Mouse (Mus musculus) gastrocnemius, adult 8-10 months (tissue): ENCODE data around the gene Fahd1. TPM values are rescaled to one million over a fixed set of nuclear protein-coding genes. Genes with fewer than 3 reads are reported as not detected.
A peak's percentile ranks its signal among the peaks of the same experiment; 100 is the strongest.

ENCODE experiments used
- DNase-seq, 2 experiments: peaks; one replicate each; pipeline ENCODE4 v3.0.0; 2022; ENCODE audit warnings: low spot score in 2 of 2
- total RNA-seq, 4 experiments: library from RNA; stranded (reverse); gene quantifications; 2 replicates each; pipeline ENCODE4 v1.2.4; 2022

The Fahd1 gene
- total RNA-seq, 4 experiments from 2014 or later = 41.7 to 53.2 (median 46.3) TPM

- DNase-seq = no peak
Observed at GRCm38 (mm10) chr17:24847386-24847785, 2.8 kb downstream of the Fahd1 start.

GRCm38 (mm10) chr17:24844525-24844924 lies 5.6 kb downstream of the Fahd1 start:
- DNase-seq = no peak

DNA sequence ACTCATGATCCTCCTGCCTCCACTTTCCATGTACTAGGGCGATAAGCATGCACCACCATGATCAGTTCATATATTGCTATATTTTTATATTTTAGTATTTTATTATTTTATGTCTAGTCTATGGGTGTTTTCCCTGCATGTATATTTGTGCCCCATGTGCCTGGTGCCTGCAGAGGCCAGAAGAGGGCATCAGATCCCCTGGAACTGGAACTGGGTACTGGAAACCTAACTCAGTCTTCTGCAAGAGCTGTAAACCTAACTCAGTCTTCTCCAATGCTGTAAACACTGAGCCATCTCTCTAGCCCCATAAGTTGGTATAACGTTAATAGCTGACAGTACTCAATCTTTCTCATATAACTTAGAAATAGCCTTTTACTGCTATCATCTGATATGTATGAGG lies 7.5 kb downstream of the Fahd1 start:
- DNase-seq = no peak

DNA sequence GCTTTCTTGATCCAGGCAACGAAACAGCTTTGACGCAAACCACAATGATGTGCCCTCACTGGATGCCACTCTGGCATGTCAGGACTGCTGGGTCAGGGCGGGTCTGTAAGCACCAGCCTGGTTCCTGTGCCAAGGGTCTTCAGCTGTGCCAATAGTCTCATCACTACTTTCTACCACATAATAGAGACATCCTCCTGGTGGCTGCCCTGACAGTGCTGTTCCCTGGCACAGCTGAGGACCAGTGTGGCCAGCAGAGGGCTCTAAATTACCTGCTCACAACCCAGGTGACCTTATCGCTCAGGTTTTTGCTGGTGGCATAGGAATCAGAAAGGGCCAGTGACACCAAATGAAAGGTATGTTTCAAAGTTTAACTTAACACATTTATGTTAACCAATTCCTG lies 9.0 kb downstream of the Fahd1 start:
- no peak for DNase-seq

- DNase-seq = no peak
Observed at GRCm38 (mm10) chr17:24840341-24840740, 9.8 kb downstream of the Fahd1 start.

DNA sequence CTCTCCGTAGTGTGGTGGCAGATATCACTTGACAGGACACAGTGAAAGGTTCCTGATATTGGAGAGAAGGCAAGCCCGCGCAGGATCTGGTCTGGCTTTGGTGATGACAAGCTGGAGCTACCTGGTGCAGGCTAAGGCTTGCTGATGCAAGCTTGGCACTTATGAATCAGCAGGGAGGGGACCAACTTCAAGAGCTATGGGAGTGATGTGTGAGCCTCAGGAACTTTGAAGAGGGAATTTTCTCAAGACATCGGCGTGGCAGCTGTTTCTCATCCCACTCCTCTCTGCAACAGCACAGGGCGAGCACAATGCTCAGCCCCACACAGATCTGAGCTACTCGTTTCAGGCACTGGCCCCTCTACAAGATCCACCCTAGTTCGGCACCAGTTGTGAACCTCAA lies 10.3 kb downstream of the Fahd1 start, which contains the start of gene Hagh:
TSS of gene Hagh (plus strand) at position 302 of the 400 bp plus-strand sequence.
- no peak for DNase-seq

DNA sequence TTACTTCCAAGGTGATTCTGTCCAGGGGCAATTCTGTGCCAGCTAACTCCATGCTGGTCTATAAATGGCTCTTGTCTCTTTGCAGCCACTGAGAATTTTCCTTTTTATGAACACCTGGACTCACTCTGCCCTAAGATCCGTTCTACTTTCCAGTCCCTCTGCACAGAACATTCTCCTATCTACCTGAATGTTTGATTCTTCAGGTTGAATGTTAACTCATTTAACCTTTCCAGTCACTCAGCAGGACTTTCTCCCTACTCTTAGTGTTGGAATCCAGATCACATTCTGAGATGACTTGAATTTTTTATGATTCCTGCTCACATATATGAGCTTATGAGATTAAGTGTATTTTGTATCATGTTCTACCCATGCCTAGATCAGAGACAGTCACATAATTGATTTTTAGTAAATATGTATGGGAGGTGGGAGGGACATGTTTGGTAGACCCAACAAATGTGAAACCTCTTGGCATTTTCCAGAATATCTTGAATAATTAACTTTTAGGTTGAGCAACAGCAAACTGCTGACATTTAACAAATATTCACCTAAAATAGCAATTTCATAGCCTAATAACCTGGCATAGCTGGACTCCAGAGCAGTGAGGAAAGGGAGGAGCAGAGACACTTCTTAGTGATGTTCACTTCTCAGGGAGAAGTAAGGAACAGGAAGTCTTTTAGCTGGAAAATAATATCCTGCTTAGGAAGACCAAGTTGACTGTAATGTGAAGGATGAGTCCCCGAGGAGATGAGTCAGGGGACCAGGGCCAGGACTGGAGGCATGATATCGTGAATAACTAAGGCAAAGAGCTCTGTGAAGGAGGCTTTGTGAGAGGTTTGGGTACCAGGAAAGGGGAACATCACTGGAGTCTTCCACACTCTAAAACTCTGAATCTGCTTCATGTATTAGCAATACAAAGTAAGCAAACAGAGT lies 28.5 kb downstream of the Fahd1 start:
- DNase-seq = no peak

GRCm38 (mm10) chr17:24819469-24819868 lies 30.7 kb downstream of the Fahd1 start:
- DNase-seq = no peak

GRCm38 (mm10) chr17:24818172-24818571 lies 32.0 kb downstream of the Fahd1 start:
- no peak for DNase-seq

DNA sequence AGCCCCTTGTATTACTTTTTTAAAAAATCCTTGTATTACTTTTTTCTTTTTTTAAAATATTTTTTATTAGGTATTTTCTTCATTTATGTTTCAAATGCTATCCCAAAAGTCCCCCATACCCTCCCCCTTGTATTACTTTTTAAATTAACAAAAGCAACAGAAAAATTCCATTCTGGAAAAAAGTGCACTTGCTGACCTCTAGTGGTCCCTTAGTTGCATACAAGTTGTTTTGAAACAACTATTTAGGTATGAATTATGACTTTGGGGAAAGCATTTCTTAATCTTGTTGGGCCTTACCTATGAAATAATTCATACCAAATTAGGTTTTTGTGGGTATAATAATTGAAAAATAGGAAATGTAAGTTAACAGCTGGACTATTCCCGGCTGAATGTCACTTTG lies 32.7 kb downstream of the Fahd1 start:
- no peak for DNase-seq

DNA sequence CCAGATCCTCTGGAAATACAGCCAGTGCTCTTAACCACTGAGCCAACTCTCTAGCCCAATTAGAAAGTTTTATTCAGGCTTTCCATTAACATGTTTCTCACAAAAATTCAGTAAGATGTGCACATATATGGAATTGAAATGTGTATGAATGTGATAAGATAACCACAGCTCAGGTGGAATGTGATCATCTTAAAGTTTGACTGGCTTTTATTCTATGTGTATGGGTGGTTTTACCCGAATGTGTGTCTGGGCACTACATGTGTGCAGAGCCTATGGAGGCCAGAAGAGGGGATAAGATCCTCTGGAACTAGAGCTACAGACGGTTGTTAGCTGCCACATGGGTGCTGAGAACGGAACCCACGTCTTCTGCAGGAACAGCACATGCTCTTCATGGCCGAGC lies 34.9 kb downstream of the Fahd1 start:
- DNase-seq = no peak

DNA sequence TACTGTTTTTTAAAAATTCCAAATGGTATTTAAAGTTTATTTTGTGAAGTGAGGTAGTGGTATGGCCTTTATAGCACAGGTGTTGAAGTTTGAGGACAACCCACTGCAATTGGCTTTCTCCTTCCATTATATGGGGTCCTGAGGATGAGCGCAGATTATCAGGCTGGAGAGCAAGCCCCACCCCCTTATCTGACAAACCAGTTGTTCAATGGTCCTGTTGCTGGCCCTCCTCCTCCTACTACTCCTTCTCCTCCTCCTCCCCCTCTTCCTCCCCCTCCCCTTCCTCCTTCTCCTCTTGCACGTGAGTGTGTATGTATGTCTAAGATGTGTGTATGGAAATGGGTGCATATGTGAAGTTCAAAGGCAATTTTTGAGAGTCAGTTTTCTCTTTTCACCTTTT lies 37.9 kb downstream of the Fahd1 start:
- DNase-seq = no peak

DNA sequence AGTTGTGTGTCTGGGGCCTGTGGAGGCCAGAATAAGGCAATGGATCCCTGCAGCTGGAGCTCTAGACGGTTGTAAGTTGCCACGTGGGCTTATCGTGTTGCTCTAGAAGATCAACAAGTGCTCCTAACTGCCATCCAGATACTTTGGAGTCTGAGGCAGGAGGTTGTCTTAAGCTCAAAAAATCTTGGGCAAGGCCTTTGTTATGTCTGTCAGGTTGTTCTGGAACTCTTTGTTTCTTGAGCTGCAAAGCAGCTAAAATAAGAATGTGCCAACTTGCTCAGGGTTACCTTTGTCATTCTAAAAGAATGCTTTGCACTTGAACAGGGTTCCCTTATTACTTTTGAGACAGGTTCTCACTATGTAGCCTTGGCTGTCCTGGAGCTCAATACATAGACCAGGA lies 39.0 kb downstream of the Fahd1 start:
- no peak for DNase-seq

- peak in 1 of 2 experiments; percentile 22 for DNase-seq
Observed at GRCm38 (mm10) chr17:24803952-24804951, 45.9 kb downstream of the Fahd1 start, which contains the start of gene Meiob. Meiob (plus strand) TSS chr17:24804289.

DNA sequence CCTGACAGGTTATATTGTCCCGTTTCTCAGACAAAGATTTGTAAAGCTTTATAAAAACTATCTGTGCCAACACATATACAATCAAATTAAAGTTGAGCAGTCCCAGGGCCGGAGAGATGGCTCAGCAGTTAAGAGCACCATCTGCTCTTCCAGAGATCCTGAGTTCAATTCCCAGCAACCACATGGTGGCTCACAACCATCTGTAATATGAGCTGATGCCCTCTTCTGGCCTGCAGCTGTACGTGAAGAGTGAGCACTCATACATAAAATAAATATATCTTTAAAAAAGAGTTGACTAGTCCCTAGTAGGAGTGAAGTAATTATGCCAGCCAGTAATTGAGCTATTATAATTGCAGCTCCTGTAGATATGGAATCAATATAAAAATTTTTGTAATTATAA lies 49.6 kb downstream of the Fahd1 start:
- no peak for DNase-seq

DNA sequence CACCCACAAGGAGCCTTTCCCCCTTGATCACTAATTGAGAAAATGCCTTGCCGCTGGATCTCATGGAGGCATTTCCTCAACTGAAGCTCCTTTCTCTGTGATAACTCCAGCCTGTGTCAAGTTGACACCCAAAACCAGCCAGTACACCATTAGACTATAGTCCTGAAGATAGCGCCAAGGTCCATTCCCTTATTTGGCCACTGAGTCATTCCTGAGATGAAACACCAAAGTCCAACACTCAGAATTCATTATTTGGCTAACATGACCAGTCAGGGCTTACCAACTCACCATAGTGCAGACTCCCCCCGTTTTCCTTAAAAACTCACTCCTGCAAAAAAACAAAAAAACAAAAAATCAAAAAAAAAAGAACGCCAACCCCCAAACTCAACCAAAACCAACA lies 50.7 kb downstream of the Fahd1 start:
- DNase-seq = no peak

Other genes with a start within 250 kb of the Fahd1 start
- 10 to 100 TPM; 75.8 to 86.4 (median 82.7) TPM for gene Tsc2, start 217.7 kb downstream of the Fahd1 start, total RNA-seq
- gene Nthl1, start 217.7 kb downstream of the Fahd1 start, total RNA-seq = 1 to 10 TPM; 1.8 to 3.4 (median 2.2) TPM
- 10 to 100 TPM; 17.8 to 38.4 (median 20.8) TPM for gene Slc9a3r2, start 200.0 kb downstream of the Fahd1 start, total RNA-seq
- gene Npw, start 191.9 kb downstream of the Fahd1 start, total RNA-seq = not detected
- 10 to 100 TPM; 22.4 to 27.6 (median 27.0) TPM for gene Zfp598, start 180.7 kb downstream of the Fahd1 start, total RNA-seq
- gene Syngr3, start 160.4 kb downstream of the Fahd1 start, total RNA-seq = under 1 TPM in 1 of 4 experiments, not detected in 3; 0.17 TPM
- 10 to 100 TPM; 38.2 to 54.4 (median 44.7) TPM for gene Gfer, start 154.2 kb downstream of the Fahd1 start, total RNA-seq
- gene Noxo1, start 154.1 kb downstream of the Fahd1 start, total RNA-seq = under 1 TPM; 0.22 to 0.70 (median 0.42) TPM
- gene Tbl3, start 142.7 kb downstream of the Fahd1 start, total RNA-seq = 10 to 100 TPM; 15.9 to 18.6 (median 17.1) TPM
- not detected for gene Rnf151, start 132.3 kb downstream of the Fahd1 start, total RNA-seq
- gene Rps2, start 132.2 kb downstream of the Fahd1 start, total RNA-seq = 100 to 1,000 TPM; 558 to 703 (median 654) TPM
- 100 to 1,000 TPM; 409 to 503 (median 459) TPM for gene Ndufb10, start 125.9 kb downstream of the Fahd1 start, total RNA-seq
- gene Rpl3l, start 122.5 kb downstream of the Fahd1 start, total RNA-seq = 100 to 1,000 TPM; 757 to 827 (median 779) TPM
- 100 to 1,000 TPM; 144 to 160 (median 145) TPM for gene Msrb1, start 113.7 kb downstream of the Fahd1 start, total RNA-seq
- gene Hs3st6, start 97.4 kb downstream of the Fahd1 start, total RNA-seq = not detected
- not detected for gene Meiob, start 46.1 kb downstream of the Fahd1 start, total RNA-seq
- 10 to 100 TPM; 64.2 to 71.5 (median 68.6) TPM for gene Hagh, start 10.2 kb downstream of the Fahd1 start, total RNA-seq
- 1 to 10 TPM; 2.9 to 3.8 (median 3.3) TPM for gene Igfals, start 15.6 kb upstream of the Fahd1 start, total RNA-seq
- gene Nubp2, start 36.0 kb upstream of the Fahd1 start, total RNA-seq = 10 to 100 TPM; 10.5 to 13.7 (median 11.9) TPM
- 10 to 100 TPM; 31.0 to 38.6 (median 35.4) TPM for gene Spsb3, start 36.3 kb upstream of the Fahd1 start, total RNA-seq
- 1 to 10 TPM; 6.6 to 8.7 (median 7.9) TPM for gene Eme2, start 44.7 kb upstream of the Fahd1 start, total RNA-seq
- 10 to 100 TPM; 70.5 to 82.3 (median 75.4) TPM for gene Mrps34, start 44.8 kb upstream of the Fahd1 start, total RNA-seq
- 10 to 100 TPM; 11.4 to 12.6 (median 12.0) TPM for gene Nme3, start 46.1 kb upstream of the Fahd1 start, total RNA-seq
- gene Mapk8ip3, start 86.6 kb upstream of the Fahd1 start, total RNA-seq = 10 to 100 TPM; 12.1 to 15.4 (median 13.7) TPM
- 1 to 10 TPM; 5.1 to 8.5 (median 6.9) TPM for gene Jpt2, start 110.3 kb upstream of the Fahd1 start, total RNA-seq
- 1 to 10 TPM; 6.2 to 6.9 (median 6.7) TPM for gene Cramp1l, start 165.4 kb upstream of the Fahd1 start, total RNA-seq
- 1 to 10 TPM; 1.4 to 2.7 (median 2.3) TPM for gene Ift140, start 165.7 kb upstream of the Fahd1 start, total RNA-seq
- gene Tmem204, start 233.2 kb upstream of the Fahd1 start, total RNA-seq = 10 to 100 TPM in 1 of 4 experiments, 1 to 10 TPM in 3; 7.9 to 10.7 (median 8.2) TPM